8 mouse cellular contexts compared by ENCODE assay signal in genomic region chr4:89532462-89532861, GRCm38 (mm10).
A peak's percentile ranks its signal among the peaks of the same experiment; 100 is the strongest.
DNase-seq lines count a peak whose midpoint lies in the region; ATAC-seq and TF ChIP-seq lines count a peak whose summit lies in the region.
"Had no signal": no experiment of that assay in that cellular context is flagged by ENCODE, and none has a peak within 500 bp of the region (broad histone marks: within the 10 kb centered on the region; RNA-seq: fewer than 3 reads in every experiment).

No protein-coding gene starts in this region.

- H3K4me1 ChIP-seq in ES-Bruce4 (ENCODE audit: control insufficient read depth, insufficient read depth, low read length) = no peaks in the 10 kb centered on the region
- no peaks in the 10 kb centered on the region for H3K4me1 ChIP-seq in neural tube, embryonic 14.5 days (ENCODE audit: control insufficient read depth, insufficient read depth, low read length)
- H3K4me1 ChIP-seq: lung, embryonic 15.5 days had no signal

- no peak for TF ChIP-seq POLR2A in ES-Bruce4 (IDR thresholded peaks at IDR 0.05; ENCODE audit: insufficient read depth, low read length)

- H3K27ac ChIP-seq in left cerebral cortex, adult 2 months = no peak overlapping the region
- no peak overlapping the region for H3K27ac ChIP-seq in ES-Bruce4 (ENCODE audit: insufficient read depth, low read length)
- no peak overlapping the region for H3K27ac ChIP-seq in neural tube, embryonic 14.5 days (ENCODE audit: low read depth, low read length)
- H3K27ac ChIP-seq: lung, embryonic 15.5 days had no signal

- ATAC-seq in neural tube, embryonic 14.5 days (ENCODE audit: low read depth) = peak; percentile 51; the same call in 1 of the 2 replicates

- DNase-seq in left cerebral cortex, adult 2 months (ENCODE audit: extremely low spot score in 1 of 2, low spot score in 2 of 2) = peak; percentile 35 to 53
- DNase-seq in left cerebral cortex, adult 11 months (ENCODE audit: low spot score) = no peak
- peak; percentile 30 for DNase-seq in adrenal gland, adult 2 months
- DNase-seq in embryo, embryonic 11.5 days (ENCODE audit: low read depth, low spot score) = peak; percentile 26
- peak; percentile 64 to 68 for DNase-seq in kidney, postnatal 4 days

- H3K9ac ChIP-seq in ES-Bruce4 (ENCODE audit: low read depth, poor library complexity, severe bottlenecking) = no peak overlapping the region
- no peak overlapping the region for H3K9ac ChIP-seq in neural tube, embryonic 14.5 days (replicated peaks; ENCODE audit: low read depth, low read length)
- H3K9ac ChIP-seq: lung, embryonic 15.5 days had no signal

- no peaks in the 10 kb centered on the region for H3K27me3 ChIP-seq in ES-Bruce4 (ENCODE audit: control insufficient read depth, insufficient read depth, low read length, poor library complexity, severe bottlenecking)
- H3K27me3 ChIP-seq in neural tube, embryonic 14.5 days (ENCODE audit: control insufficient read depth, insufficient read depth, low read length) = no peaks in the 10 kb centered on the region

- TF ChIP-seq EP300 in ES-Bruce4 (IDR thresholded peaks at IDR 0.05; ENCODE audit: insufficient read depth, low read depth, low read length) = no peak

- no peak overlapping the region for H3K4me3 ChIP-seq in left cerebral cortex, adult 2 months
- H3K4me3 ChIP-seq in ES-Bruce4 (ENCODE audit: low read depth, low read length) = no peak overlapping the region
- H3K4me3 ChIP-seq in neural tube, embryonic 14.5 days (ENCODE audit: low read depth, low read length) = no peak overlapping the region
- H3K4me3 ChIP-seq: lung, embryonic 15.5 days had no signal

- no peak overlapping the region for H3K4me2 ChIP-seq in neural tube, embryonic 14.5 days (ENCODE audit: low read depth, low read length)
- H3K4me2 ChIP-seq: lung, embryonic 15.5 days had no signal

- TF ChIP-seq CTCF in left cerebral cortex, adult 2 months (IDR thresholded peaks at IDR 0.05) = peak; percentile 91
- peak; percentile 58 for TF ChIP-seq CTCF in ES-Bruce4 (IDR thresholded peaks at IDR 0.05; ENCODE audit: low read depth, low read length)

- intact Hi-C loops in left cerebral cortex, adult 2 months (cut with DNase I) = no loop called here

- WGBS in neural tube, embryonic 14.5 days = 9% methylated on average over 4 of the region's 4 CpGs

- no peaks in the 10 kb centered on the region for H3K36me3 ChIP-seq in ES-Bruce4 (ENCODE audit: control insufficient read depth, insufficient read depth, low read length, poor library complexity, severe bottlenecking)
- no peaks in the 10 kb centered on the region for H3K36me3 ChIP-seq in neural tube, embryonic 14.5 days (ENCODE audit: control insufficient read depth, insufficient read depth, low read length)
- H3K36me3 ChIP-seq: lung, embryonic 15.5 days had no signal

- H3K9me3 ChIP-seq in ES-Bruce4 (replicated peaks; ENCODE audit: control insufficient read depth, insufficient read depth, low read length, poor library complexity, severe bottlenecking) = no peaks in the 10 kb centered on the region
- H3K9me3 ChIP-seq in neural tube, embryonic 14.5 days (ENCODE audit: control insufficient read depth, low read length) = no peaks in the 10 kb centered on the region
- H3K9me3 ChIP-seq: lung, embryonic 15.5 days had no signal
